Mouse (Mus musculus): ENCODE data around the gene Olfr492.

The Olfr492 gene

GRCm38 (mm10) chr7:108323574-108323973, at the start of gene Olfr492:
Gene Olfr492, minus strand, starts transcription at chr7:108323674.
- DNase-seq (ENCODE audit: low spot score in 2 of 2), result no peak

GRCm38 (mm10) chr7:108365035-108365434, 41.6 kb upstream of the Olfr492 start, which contains the start of gene Olfr494:
Gene Olfr494, plus strand, starts transcription at chr7:108365335.
- no peak for DNase-seq (ENCODE audit: low spot score in 2 of 2)

- no peak for DNase-seq (ENCODE audit: low spot score in 2 of 2)
These were observed 23.4 kb upstream of the Olfr492 start, which contains the start of gene Olfr493 for GRCm38 (mm10) chr7:108346879-108347278. Gene Olfr493, minus strand, starts transcription at chr7:108346979.

- no peak for DNase-seq (ENCODE audit: low spot score in 2 of 2)
These were observed 10.3 kb downstream of the Olfr492 start, which contains the start of gene Olfr491 for GRCm38 (mm10) chr7:108313151-108313550. Gene Olfr491, plus strand, starts transcription at chr7:108313451.

GRCm38 (mm10) chr7:108288834-108289233, 34.6 kb downstream of the Olfr492 start, which contains the start of gene Olfr490:
Gene Olfr490, minus strand, starts transcription at chr7:108288934.
- no peak for DNase-seq (ENCODE audit: low spot score in 2 of 2)
